Mouse (Mus musculus) stomach, embryonic 16.5 days (tissue): ENCODE results near the gene Ppp1r9a. TPM values are rescaled to one million over a fixed set of nuclear protein-coding genes. Genes with fewer than 3 reads are reported as not detected.
A peak's percentile ranks its signal among the peaks of the same experiment; 100 is the strongest.

ENCODE experiments used
- ATAC-seq: fragments of 200-750 bp; cut with Nextera tagmentation; 2 replicates; pipeline ENCODE4 v1.8.0; 2017; ENCODE audit warnings: moderate number of reproducible peaks, moderate TSS enrichment; ENCODE audit not compliant: insufficient read depth, low FRiP score
- H3K27ac ChIP-seq: fragments of 300-500 bp; sonication (generic); 2 replicates; pipeline ENCODE4 v1.5.1; 2014; ENCODE audit warnings: low read length
- H3K27me3 ChIP-seq: fragments of 300-500 bp; sonication (generic); 2 replicates; pipeline ENCODE4 v1.6.1; 2014; ENCODE audit warnings: low read length, control low read depth, mixed read lengths; ENCODE audit not compliant: control insufficient read depth, insufficient read depth
- H3K36me3 ChIP-seq: fragments of 300-500 bp; sonication (generic); 2 replicates; pipeline ENCODE4 v1.6.1; 2014; ENCODE audit warnings: low read length; ENCODE audit not compliant: control insufficient read depth, insufficient read depth
- H3K4me1 ChIP-seq: fragments of 300-500 bp; sonication (generic); 2 replicates; pipeline ENCODE4 v1.6.1; 2014; ENCODE audit warnings: low read length, control low read depth, mixed read lengths; ENCODE audit not compliant: control insufficient read depth, insufficient read depth
- H3K4me2 ChIP-seq: fragments of 300-500 bp; sonication (generic); 2 replicates; pipeline ENCODE4 v1.6.1; 2014; ENCODE audit warnings: low read depth, low read length, mixed read lengths
- H3K4me3 ChIP-seq: fragments of 300-500 bp; sonication (generic); replicated peaks from 2 replicates; pipeline ENCODE4 v1.5.1; 2014; ENCODE audit warnings: mild to moderate bottlenecking, low read length
- H3K9ac ChIP-seq: fragments of 300-500 bp; sonication (generic); 2 replicates; pipeline ENCODE4 v1.6.1; 2014; ENCODE audit warnings: low read length
- H3K9me3 ChIP-seq: fragments of 300-500 bp; sonication (generic); replicated peaks from 2 replicates; pipeline ENCODE4 v1.6.1; 2016; ENCODE audit warnings: low read length, control low read depth; ENCODE audit not compliant: control insufficient read depth
- WGBS: fragments of 180-500 bp; shearing (Covaris S2); extraction: QIAGEN DNeasy Blood & Tissue Kit; methylation state at CpG from one replicate; pipeline ENCODE4 v1.1.7; 2014; 5-methylcytosine and 5-hydroxymethylcytosine counted together
- polyA plus RNA-seq: library from polyadenylated mRNA; unstranded; fragments of >200 nt; fragmentation: Nextera tagmentation; extraction: Ambion mirVana; gene quantifications from 2 replicates; pipeline ENCODE4 v1.2.1, GENCODE M21; 2015

The Ppp1r9a gene
- polyA plus RNA-seq, 1 experiment from 2014 or later = 14.8 TPM

GRCm38 (mm10) chr6:4943821-4944220, 41.1 kb downstream of the Ppp1r9a start:
- Histone ChIP-seq H3K4me2 (no peak overlapping the region), H3K27ac (no peak overlapping the region), H3K4me3 (no peak overlapping the region), H3K36me3 (no peaks in the 10 kb centered on the region), H3K27me3 (no peaks in the 10 kb centered on the region), H3K4me1 (no peaks in the 10 kb centered on the region), H3K9me3 (no peaks in the 10 kb centered on the region), H3K9ac (no peak overlapping the region)
- ATAC-seq = no peak
- WGBS = 96% methylated on average over 2 of the region's 2 CpGs

- 0 out of 2 replicates have a peak, but pooled peaks cover 11% of the 10 kb centered on the region for H3K4me1 ChIP-seq
- 81% methylated on average over 4 of the region's 4 CpGs for WGBS
- no peaks in the 10 kb centered on the region for H3K27me3 ChIP-seq
- no peak for ATAC-seq
- H3K36me3 ChIP-seq = no peaks in the 10 kb centered on the region
- no peak overlapping the region for H3K9ac ChIP-seq
- H3K9me3 ChIP-seq = no peaks in the 10 kb centered on the region
- H3K4me2 ChIP-seq = no peak overlapping the region
- H3K4me3 ChIP-seq = no peak overlapping the region
- H3K27ac ChIP-seq = no peak overlapping the region
Measured at GRCm38 (mm10) chr6:4948056-4948455, 45.3 kb downstream of the Ppp1r9a start.

- no peaks in the 10 kb centered on the region for H3K27me3 ChIP-seq
- no peaks in the 10 kb centered on the region for H3K36me3 ChIP-seq
- H3K9ac ChIP-seq = no peak overlapping the region
- H3K9me3 ChIP-seq = no peaks in the 10 kb centered on the region
- H3K4me1 ChIP-seq = 0 out of 2 replicates have a peak, but pooled peaks cover 11% of the 10 kb centered on the region
- no peak overlapping the region for H3K4me3 ChIP-seq
- no peak overlapping the region for H3K27ac ChIP-seq
- ATAC-seq = no peak
- no peak overlapping the region for H3K4me2 ChIP-seq
- 69% methylated on average over 4 of the region's 4 CpGs for WGBS
Measured at GRCm38 (mm10) chr6:4949701-4950100, 47.0 kb downstream of the Ppp1r9a start.

GRCm38 (mm10) chr6:4953028-4953719, 50.5 kb downstream of the Ppp1r9a start:
- H3K27me3 ChIP-seq = no peaks in the 10 kb centered on the region
- no peak overlapping the region for H3K4me3 ChIP-seq
- peak overlapping the region; percentile 43 for H3K4me2 ChIP-seq
- peak overlapping the region; percentile 31; the same call in 1 of the 2 replicates for H3K27ac ChIP-seq
- peaks cover 23% of the 10 kb centered on the region for H3K4me1 ChIP-seq
- no peaks in the 10 kb centered on the region for H3K9me3 ChIP-seq
- no peaks in the 10 kb centered on the region for H3K36me3 ChIP-seq
- WGBS = 40% methylated on average over 14 of the region's 14 CpGs
- H3K9ac ChIP-seq = peak overlapping the region; percentile 5; the same call in 1 of the 2 replicates
- ATAC-seq = no peak

- Histone ChIP-seq H3K27me3 (no peaks in the 10 kb centered on the region), H3K9ac (no peak overlapping the region), H3K36me3 (no peaks in the 10 kb centered on the region), H3K27ac (peak overlapping the region; percentile 56), H3K4me2 (no peak overlapping the region), H3K4me3 (no peak overlapping the region), H3K4me1 (peaks cover 15% of the 10 kb centered on the region), H3K9me3 (no peaks in the 10 kb centered on the region)
- 29% methylated on average over 6 of the region's 6 CpGs for WGBS
- ATAC-seq = peak; percentile 25; the same call in 1 of the 2 replicates
Measured at GRCm38 (mm10) chr6:4956651-4957050, 53.9 kb downstream of the Ppp1r9a start.

- Histone ChIP-seq H3K4me2 (no peak overlapping the region), H3K4me3 (no peak overlapping the region), H3K27ac (no peak overlapping the region), H3K27me3 (no peaks in the 10 kb centered on the region), H3K4me1 (no peaks in the 10 kb centered on the region), H3K36me3 (no peaks in the 10 kb centered on the region), H3K9ac (no peak overlapping the region), H3K9me3 (no peaks in the 10 kb centered on the region)
- ATAC-seq = no peak
- 39% methylated on average over 4 of the region's 4 CpGs for WGBS
Measured at GRCm38 (mm10) chr6:4962197-4962596, 59.5 kb downstream of the Ppp1r9a start.

GRCm38 (mm10) chr6:4963049-4963448, 60.3 kb downstream of the Ppp1r9a start:
- no peak overlapping the region for H3K4me3 ChIP-seq
- H3K36me3 ChIP-seq = no peaks in the 10 kb centered on the region
- H3K9me3 ChIP-seq = no peaks in the 10 kb centered on the region
- no peak overlapping the region for H3K9ac ChIP-seq
- WGBS = 76% methylated on average over 5 of the region's 5 CpGs
- no peaks in the 10 kb centered on the region for H3K4me1 ChIP-seq
- ATAC-seq = no peak
- no peak overlapping the region for H3K4me2 ChIP-seq
- no peaks in the 10 kb centered on the region for H3K27me3 ChIP-seq
- no peak overlapping the region for H3K27ac ChIP-seq

GRCm38 (mm10) chr6:4967236-4967635, 64.5 kb downstream of the Ppp1r9a start:
- no peak overlapping the region for H3K27ac ChIP-seq
- H3K4me3 ChIP-seq = no peak overlapping the region
- no peak overlapping the region for H3K4me2 ChIP-seq
- no peaks in the 10 kb centered on the region for H3K36me3 ChIP-seq
- no peaks in the 10 kb centered on the region for H3K4me1 ChIP-seq
- WGBS = 82% methylated on average over 4 of the region's 4 CpGs
- no peaks in the 10 kb centered on the region for H3K27me3 ChIP-seq
- no peaks in the 10 kb centered on the region for H3K9me3 ChIP-seq
- ATAC-seq = no peak
- H3K9ac ChIP-seq = no peak overlapping the region

GRCm38 (mm10) chr6:4971229-4971628, 68.5 kb downstream of the Ppp1r9a start:
- 77% methylated on average over 9 of the region's 9 CpGs for WGBS
- Histone ChIP-seq H3K36me3 (no peaks in the 10 kb centered on the region), H3K9ac (no peak overlapping the region), H3K4me2 (no peak overlapping the region), H3K4me1 (no peaks in the 10 kb centered on the region), H3K9me3 (no peaks in the 10 kb centered on the region), H3K27ac (no peak overlapping the region), H3K27me3 (no peaks in the 10 kb centered on the region), H3K4me3 (no peak overlapping the region)
- ATAC-seq = no peak
